Mouse (Mus musculus) ovary, postnatal 36 days (tissue): ENCODE measurements at regions not wholly inside any gene's neighbourhood (a gene's known extent, or its start where the extent isn't known, plus 50 kb on each side); places are given as distances from the start of the nearest gene placed in this dataset.

Experiments used
- DNase-seq: peaks from one replicate; pipeline ENCODE4 v3.0.0; 2022; ENCODE audit warnings: low spot score, mixed read lengths

DNA sequence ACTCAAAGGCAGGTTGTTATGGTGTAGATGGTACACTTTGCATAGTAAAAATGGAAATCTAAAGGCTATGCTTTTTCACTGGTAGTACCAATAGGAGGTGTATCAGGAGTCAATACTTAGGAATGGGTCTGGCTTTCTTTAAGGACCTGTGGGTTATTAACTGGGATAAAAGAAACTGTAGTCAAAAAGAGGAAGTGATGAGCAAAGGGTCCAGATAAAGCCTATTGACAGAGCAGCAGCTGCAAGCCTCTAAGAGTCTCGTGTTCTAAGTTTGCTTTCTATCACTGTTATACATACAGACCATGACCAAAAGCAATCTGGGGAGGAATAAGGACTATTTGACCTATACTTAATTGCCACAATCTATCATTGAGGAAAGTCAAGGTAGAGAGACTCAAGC is 683.0 kb downstream of the Stpg2 start:
- DNase-seq: no peak

DNA sequence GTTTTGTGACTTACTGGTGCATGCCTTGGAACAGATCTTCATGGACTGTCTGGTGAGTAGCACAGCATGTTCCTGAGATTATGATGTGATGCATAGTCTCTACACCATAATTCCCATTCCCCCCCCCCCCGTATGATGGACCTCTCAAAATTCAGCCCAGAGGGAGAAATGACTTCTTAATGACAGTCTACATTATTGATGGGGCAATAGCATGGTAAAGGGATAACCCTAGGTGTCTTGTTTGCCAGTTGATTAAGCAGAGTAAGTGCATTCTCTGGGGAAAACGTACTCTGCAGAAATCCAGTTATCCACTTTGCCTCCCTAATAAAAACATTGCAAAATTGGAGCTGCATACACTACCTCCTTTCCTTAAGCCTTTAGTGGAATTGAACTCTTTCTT is 684.7 kb downstream of the Stpg2 start:
- DNase-seq: no peak

DNA sequence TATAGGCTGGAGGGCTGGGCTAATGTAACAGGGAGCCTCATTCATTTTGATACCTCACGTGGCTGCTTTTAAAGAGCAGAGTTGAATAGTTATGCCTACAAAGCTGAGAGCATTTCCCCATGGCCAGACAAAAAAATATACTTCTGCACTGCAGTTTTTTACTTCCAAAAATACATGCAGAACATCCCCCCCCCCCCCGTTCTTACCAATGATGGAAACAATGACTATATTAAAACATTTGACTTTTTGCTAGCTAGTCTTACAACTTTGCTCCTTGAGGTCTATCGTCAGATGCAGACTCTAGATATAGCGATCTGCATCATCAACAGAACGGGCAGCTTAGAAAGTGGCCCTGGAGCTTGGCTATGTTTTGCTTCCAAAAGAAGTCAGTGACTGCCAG is 692.4 kb downstream of the Stpg2 start:
- no peak for DNase-seq

DNA sequence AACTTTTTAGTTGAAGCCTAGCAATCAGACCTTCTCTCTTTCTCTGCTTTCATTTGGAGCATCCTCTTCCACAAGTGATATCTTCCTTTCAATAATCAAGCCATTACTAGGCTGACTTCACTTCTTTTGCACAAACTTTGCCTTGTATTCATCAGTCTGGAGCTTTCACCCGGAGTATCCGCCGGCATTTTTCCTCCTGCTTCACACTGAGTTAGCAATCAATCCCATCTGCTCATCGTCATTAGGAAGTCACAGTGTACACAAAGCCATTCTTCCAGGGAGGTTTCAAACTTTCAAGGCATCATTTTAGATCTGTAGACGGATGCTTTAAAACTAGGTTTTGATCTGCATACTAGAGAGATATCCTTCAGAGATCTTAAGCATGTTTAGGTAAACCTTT is 693.7 kb downstream of the Stpg2 start:
- no peak for DNase-seq

DNA sequence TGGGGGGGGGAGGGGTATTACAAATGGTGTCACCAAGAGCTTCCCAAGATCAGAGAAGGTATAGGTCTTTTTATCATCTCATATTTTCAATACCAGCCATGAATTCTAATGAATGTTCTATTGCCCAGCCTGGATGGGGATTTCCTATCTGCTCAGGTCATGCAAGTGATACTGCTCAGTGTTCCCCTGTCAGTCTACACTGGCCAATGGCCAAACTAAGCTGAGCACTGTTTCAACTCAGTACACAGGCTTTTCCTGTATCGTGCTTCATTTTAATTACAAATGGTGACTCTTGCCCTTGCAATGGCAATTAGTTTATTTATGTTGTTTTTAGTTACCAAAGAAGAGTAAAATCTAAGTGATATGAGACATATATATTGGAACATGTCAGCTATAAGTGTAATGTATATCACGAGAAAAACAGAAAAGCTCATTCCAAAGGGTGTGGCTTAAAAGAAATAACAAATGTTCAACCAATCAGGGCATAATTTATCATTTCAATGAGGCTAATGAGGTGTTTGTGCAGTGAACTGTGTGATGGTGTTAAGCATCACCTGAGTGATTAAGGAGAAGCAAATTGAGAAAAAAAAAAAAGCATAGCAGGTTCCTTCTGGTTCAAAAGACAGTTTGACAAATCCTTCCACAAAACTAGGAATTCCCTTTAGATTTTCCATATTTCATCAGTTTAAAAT is 708.3 kb downstream of the Stpg2 start:
- DNase-seq: no peak

DNA sequence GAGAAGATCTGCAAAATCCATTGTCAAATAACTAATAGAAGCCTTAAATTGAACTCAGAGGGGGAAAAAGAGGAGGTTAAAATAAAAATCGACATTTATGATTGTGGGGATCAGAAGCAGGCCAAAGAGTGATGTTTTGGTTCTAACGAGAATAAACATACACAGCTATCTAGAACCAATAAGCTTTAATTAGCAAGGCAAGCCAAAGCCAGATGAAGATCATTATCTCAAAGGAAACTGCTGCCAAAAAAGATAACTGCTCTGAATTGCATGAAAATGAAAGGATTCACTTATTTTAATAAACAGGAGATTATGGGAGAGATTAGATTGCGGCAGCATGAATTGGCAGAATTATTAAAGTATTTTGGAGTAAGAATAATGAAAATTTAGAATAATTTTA is 716.8 kb downstream of the Stpg2 start:
- no peak for DNase-seq

DNA sequence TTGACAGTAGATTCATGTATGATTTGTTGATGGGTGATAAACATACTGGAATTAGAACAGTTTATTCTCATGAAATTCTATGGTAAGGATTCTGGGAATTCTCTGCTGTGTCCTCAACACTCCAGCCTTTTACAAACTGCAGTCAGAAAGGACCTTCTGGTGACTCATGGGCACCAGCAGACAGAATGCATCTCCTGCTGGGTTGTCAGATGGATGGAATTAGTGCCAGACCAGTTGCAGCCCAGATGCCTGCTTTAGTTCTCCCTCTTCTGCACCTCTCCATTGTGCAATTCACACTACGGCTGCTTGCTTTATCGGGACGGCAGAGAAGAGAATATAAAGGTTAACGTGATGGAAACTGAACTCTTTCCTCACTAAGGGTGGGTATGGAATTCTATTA is 727.5 kb downstream of the Stpg2 start:
- DNase-seq: no peak

DNA sequence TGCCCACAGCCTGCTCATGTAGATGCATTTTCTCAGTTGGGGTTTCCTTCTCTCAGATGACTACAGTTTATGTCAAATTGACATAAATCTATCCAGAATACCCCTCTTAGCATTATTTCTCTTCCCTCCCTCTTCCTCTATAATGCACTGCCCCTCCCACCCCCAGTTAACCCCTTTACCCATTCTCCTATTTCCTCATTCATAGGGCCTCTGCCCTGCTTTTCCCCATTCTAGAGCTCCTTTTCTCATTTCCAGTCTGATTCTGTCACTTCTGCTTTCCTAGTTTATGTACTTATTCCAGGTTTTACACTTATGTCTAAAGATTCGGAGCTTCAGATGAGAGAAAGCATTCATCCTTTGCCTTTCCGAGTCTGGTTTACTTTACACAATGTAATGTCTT is 740.7 kb downstream of the Stpg2 start:
- no peak for DNase-seq

DNA sequence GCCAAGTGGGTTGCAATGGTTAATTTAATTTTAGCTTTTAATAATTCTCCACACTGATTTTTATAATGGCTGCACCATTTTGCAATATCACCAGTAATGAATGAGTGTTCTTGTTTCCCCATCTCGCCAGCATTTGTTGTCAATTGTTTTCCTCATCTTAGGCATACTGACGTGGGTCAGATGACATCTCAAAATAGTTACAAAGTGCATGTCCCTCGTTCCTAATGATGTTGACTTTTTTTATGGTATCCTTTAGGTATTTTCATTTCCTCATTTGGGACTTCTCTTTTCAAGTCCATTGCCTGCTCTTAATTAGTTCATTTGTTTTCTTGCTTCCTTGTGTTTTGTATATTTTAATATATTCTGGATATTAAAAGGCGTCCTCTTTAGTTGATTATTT is 741.8 kb downstream of the Stpg2 start:
- DNase-seq: no peak

DNA sequence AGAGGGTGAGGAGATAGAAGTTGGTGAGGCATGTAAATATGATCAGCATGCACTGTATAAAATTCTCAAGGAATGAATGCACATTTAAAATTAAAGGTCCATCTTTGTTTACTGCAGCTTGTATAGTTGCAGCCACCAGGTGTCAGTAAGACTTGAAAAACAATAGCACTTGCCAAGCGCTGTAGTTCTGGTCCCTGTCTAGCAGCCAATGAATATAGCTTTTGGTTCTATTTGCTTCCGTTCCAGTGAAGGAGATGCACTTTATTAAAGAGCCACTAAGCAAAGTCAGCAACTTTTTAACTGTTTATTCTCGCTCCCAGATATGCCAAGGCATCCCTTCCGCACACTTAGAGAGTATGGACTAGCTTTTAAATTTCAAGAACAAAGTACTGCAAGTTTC is 743.6 kb downstream of the Stpg2 start:
- no peak for DNase-seq

DNA sequence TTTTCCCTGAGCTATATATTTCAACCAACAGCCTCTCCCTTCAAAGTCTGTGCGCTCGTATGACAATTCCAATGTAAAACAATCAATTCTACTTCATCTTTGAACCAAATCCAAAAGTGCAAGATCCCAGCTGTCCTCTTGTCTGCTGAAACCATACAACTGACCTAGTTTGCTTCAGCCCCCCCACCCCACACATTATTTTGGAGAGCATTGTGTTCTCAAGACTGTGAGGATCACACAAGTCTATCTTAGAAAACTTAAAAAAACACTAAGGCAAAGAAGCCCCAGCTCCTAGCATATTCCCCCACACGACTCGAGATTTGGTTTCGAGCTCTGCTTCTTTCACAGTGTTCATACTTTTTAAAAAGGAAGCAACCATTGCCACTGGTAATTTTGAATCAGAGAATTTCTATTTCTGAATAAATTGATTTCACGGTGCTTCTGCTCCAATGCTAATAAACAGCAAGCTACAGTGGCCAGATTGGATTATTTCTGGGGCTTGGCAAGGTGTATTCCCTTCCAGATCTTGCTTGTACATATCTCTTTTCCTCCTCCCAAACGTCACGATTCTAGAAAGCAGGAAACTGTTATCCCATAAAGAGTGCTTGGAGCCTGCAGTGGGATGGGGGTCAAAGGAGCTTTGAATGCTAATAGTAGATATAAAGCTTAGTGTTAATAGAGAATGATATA is 744.7 kb downstream of the Stpg2 start:
- DNase-seq: no peak

DNA sequence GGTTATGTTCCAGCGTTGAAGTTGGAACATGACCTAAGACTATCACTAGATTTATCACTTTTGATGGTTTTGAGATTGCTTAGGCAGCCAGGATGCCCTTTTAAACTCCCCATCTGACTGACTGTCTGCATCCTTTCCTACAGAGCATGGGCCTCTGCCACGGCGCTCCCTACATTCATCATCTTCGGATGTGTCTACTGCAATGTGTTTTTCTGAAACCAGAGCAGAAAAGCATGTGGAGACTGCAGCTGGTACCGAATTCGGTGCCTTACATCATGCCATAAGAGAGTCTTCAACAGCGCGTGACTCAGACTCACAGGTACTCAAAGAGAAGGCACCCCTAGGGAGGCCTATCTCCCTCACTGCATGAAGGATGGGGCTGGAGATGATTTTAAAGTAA is 746.0 kb downstream of the Stpg2 start:
- no peak for DNase-seq

DNA sequence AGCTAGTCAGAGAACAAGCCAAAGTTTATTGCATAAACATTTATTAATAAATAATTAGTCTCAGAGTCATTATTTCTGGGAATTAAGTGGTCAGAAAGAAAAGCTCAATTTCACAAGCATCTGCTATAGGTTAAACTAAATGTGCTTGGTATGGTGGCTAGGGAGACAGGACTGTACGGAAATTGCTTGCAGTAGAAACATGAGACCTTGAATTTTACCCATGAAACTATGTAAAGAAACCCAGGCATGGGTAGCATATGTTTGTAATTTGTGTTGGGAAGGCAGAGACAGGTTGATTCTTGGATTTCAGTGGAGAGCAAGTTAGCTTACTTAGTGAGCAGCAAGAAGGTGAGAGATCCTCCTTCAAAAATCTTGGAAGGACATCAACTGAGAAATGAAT is 772.7 kb downstream of the Stpg2 start:
- no peak for DNase-seq

DNA sequence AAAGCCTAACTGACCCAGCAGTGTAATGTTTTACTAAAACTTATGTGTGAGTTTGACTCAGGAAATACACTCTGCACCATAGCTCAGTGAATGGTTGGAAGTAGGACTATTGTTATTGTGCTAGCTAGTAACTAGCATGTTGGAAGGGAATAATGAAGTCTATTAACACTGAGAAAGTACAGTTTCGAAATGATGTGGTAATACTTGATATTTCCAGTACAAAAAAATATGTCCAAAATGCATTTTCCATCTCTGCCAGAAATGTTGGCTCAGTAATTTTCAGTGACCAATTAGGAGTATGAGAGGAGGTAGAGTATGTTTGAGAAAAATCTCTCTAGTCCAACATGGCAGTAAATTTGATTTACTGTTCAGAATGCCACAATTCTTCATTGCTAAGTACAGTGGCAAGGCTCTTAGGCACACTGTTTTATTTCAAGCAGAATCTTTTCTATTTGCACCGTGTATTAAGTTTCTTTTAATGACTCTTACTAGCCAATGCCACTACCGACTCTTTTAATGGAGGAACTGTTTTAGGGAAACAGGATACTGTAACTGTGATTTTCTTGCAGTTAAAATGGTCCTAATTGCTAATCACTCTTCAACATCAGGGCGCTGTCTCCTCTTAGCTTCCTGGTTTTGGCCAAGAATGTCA is 780.5 kb downstream of the Stpg2 start:
- no peak for DNase-seq

DNA sequence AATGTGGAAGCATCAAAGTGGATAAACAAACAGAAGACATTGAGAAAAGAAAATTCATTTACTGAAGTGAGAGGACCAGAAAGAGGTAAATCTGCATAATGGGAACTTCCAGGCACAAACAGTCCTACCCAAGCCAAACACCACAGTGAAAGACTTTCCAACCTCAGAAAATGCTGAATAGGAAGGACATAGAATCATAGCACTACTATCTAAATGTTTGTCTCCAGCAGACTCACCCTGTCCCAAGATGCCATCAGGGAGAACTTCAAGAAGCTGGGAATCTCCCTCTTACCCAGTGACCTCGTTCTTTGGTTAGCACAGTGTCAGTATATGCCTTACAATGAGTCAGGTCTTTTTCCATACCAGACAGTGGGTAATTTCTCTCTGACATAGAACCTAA is 783.4 kb downstream of the Stpg2 start:
- no peak for DNase-seq

DNA sequence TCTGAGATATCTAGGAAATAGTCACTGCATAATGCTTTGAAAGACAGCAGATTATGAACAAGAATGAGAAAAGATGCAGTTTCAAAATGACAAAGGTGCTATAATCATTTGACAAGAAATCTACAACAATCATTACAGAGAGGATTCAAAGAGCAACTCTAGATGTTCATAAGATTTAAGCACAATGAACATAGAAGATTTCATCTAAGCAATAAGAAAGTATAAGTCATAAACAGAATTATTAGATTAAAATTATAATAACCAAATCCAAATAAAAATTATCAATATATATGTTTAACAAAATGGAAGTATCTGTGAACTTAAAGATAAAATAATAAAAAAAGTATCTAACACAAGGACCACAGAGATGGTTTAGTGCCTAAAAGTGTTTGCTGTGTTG is 783.9 kb downstream of the Stpg2 start:
- no peak for DNase-seq

DNA sequence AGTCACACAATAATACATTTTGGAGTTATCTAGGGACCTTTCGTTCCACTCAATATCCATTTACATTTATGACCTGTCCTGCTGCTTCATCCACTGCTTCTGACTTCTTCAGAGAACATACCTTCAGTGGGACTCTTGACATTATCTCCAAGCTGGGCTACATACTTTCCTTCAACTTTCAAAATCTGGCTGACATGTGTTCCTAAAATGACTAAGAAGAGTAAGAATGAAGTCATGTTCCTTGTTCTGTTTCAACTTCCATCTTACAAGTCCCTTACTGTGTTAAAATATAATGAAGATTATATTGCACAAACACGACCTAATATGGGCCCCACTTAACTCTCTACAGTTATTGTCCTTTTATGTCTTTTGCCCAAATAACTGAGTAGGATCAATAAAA is 807.0 kb downstream of the Stpg2 start:
- no peak for DNase-seq

DNA sequence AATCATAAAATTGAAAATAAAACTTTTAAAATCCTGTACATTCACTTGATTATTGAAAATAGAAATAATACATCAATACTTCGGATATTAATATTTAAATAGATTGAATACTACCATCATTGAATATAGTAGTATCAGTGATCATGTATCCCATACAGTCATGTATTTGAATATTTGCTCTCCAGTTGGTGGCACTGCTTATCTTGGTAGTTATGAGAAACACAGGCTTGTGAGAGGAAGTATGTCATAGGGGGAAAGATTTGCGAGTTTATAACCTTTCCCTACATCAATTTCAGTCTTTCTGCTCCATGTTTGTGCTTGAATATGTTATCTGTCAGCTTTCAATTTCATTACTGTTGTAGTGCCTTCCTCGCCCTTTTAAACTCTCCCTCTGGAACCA is 828.6 kb downstream of the Stpg2 start:
- no peak for DNase-seq

DNA sequence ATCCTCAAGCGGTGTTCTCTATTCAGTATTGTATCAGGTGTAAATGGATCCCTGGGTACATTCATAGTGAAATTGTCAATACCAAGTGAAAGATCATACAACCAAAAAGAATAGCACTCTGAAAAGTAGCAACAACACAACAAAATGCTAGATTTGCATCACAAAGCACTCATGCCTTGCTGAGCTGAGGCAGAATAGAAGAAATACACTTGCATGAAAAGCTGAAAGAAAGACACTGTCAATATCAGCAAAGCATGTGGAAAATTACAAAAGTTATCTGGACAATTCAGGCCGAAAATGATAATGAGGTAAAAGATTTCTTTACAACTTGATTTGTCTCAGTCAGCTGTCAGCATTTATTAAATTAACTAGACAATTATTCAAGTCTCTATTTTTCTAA is 829.6 kb downstream of the Stpg2 start:
- DNase-seq: no peak

DNA sequence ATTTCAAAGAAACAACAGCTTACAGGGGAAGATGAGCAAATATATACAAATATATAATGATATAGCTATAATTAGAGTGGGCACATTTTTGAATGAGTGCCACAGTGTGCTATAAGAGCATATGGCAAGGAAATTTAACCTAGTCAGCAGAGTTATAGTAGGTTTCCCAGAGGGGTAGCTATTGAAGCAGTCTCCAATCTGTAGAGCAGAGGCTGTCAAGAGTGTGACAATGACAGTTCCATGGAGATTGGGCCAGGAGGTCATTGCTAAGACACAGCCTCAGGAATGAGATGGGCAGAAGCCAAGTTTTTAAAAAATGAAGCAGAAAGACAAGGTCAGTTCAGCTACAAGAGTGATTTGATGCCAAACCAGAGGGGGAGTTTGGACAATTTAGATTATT is 839.4 kb downstream of the Stpg2 start:
- no peak for DNase-seq

DNA sequence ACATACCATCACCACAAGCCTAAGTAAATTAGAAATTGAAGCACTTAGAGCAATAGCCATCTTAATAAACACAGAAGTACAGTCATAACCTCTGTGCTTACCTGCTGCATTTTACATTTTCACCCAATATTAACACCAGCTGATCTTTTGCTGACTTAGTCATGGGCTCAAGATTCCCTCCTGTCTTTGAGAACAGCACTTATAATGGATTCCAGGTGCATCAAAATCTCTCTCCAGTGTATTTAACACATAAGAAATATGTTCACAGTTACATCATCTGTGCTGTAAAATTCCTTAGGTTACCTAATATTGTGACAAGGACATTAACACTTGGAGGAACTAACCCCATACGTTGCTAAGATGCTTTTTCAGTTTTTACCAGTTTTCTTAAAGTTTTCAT is 849.1 kb downstream of the Stpg2 start:
- no peak for DNase-seq

DNA sequence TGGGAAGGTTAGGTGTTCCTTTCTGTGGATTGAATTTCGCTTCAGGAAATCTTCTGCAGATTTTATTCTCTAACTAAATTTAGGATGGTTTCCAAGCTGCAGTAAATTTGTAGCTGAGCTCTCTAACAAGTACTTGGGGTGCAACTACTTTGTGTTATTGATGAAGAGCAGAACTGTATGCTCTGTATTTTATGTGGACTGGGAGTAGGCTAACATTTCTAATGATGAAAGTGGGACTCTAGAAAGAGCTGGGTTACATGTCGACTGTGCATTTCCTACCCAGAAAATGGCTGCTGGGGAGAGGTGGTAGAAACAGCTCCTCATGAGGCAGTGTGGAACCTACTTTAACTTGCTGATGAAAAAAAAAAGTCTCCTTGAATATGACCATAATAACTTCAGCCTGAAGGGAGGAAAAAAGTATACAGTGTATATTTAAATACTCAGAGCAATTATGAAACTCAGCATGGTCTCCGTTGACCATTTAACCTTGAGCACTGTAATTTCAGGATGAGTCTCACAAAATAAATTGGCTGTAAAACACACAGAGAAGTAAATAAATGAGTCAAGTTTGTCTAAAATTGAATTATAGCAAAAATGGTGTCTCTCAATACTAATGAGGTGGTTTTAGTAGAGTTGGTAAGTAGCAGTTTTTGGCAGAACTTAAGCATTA is 852.6 kb downstream of the Stpg2 start:
- no peak for DNase-seq

DNA sequence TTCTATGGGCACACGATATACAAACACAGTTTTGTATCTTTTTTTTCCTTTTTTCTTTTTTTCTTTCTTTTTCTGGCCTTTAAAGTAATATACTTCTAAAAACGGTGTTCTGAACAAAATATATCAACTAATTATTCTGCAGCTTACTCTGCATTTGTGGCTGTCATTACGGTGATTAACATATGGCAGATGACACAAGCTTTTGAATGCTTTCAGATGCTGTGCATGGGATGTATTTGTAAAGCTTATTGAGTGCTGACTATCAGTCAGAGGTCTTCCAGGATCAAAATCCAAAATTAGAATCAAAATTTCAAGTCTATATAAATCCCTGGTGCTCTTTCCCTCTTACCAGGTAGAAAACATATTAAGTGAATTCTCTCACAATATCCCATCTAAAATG is 853.6 kb downstream of the Stpg2 start:
- no peak for DNase-seq
